Mouse (Mus musculus) T-cell, adult 66 days (primary cell): Measurements from ENCODE around the gene Gm20792. TPM values are rescaled to one million over a fixed set of nuclear protein-coding genes. Genes with fewer than 3 reads are reported as not detected.

ENCODE experiments used
- total RNA-seq, 2 experiments: library from RNA; stranded (reverse); gene quantifications; 3 replicates in 1 of 2; 4 replicates in 1 of 2; pipeline ENCODE4 v1.2.4; 2023

Gene Gm20792
- not detected for total RNA-seq

DNA sequence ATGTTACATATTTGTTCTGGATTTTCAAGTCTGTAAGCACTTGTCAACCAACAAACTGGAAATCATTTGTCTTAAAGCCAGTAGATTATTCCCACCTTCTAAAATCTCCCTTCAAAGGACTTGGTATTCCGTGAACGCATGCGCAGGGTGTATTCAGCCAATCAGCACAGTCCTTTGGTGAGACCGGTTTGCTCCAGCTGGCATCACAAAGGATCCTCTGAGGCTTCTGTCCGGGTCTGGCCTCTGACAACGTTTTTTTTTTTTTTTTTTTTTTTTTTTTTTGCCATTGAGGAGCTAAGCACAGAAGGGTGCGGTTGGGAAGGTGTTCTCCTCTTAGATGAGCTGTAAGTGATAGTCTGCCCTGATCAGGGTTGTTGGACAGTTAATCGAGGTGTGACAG lies at the start of gene Gm20792:
Gm20792 (plus strand) TSS at position 301 of the 400 bp plus-strand sequence.

